Mouse (Mus musculus) bone marrow, adult 2 months (tissue): ENCODE results near the gene Themis3.

Source experiments
- CTCF ChIP-seq: fragments of 200-500 bp; IDR thresholded peaks from 2 replicates; pipeline ENCODE4 v1.5.1; 2011; ENCODE audit warnings: low read length, control low read depth; ENCODE audit not compliant: control insufficient read depth, insufficient read depth
- POLR2A ChIP-seq: fragments of 200-500 bp; IDR thresholded peaks from 2 replicates; pipeline ENCODE4 v1.6.1; 2011; ENCODE audit warnings: low read depth, mild to moderate bottlenecking, control low read depth, low read length, borderline replicate concordance; ENCODE audit not compliant: control insufficient read depth

DNA sequence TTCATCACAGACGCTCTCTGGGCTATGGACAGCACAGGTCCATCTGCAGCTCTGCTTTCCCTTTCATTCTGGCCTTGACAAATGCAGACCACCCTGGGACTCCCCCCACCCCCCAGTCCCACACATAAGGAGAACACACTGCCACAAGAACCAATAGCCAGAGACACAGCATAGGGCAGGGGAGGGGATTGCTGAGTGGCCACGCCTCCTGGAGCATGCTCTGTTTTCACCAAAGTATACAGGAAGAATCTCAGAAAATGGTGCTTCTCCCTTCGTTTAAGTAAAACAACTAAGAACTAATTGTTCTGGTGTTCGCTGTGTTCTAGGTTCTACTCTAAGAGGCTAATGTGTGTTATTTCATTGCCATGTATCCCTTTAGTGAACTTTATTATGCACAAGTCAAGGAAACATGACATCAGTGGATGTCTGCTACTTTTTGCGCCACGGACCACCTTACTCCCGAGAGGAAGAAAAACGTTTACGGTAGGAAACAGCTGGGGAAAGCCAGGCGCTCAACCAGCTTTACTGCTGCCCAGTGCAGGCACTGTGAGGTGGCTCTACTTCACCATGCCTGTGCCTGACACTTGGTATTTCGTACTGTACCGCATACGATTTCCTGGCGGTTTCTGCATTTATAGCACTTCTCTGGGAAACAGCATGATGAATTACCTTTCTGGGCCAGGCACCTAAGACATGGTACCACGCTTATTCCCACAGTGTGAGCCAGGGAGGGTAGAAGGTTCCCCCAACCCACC, 82.0 kb downstream of the Themis3 start:
- TF ChIP-seq CTCF (no peak), POLR2A (no peak)
